Mouse (Mus musculus): ENCODE measurements around the gene Ccar1. TPM values are rescaled to one million over a fixed set of nuclear protein-coding genes. Genes with fewer than 3 reads are reported as not detected.
"Not testable (repeated sequence)": the region's sequence is repeated elsewhere in the genome, so short reads cannot be mapped to it uniquely, and the experiment has no call there.

Gene Ccar1
- polyA plus RNA-seq, 1 experiment from 2014 or later, result 102 TPM

DNA sequence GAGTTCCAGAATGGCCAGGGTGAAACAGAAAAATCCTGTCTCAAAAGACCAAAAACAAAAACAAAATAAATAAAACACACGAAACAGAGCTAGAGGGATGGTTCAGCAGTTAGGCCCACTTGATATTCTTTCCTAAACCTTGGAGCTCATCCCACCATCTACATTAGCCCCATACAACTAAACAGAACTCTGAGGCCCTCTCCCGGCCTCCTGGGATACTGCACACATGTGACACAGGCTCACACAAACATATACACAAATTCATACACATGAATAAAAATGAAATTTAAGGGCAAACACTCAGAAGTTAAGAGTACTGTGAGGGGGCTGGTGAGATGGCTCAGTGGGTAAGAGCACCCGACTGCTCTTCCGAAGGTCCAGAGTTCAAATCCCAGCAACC lies 2.1 kb upstream of the Ccar1 start:
- H3K36me3 ChIP-seq, result peaks cover 10% of the 10 kb centered on the region
- no peaks in the 10 kb centered on the region for H3K9me3 ChIP-seq
- no peak for ATAC-seq (ENCODE audit: insufficient number of reproducible peaks, low FRiP score, low TSS enrichment, low read depth)
- H3K27me3 ChIP-seq, result no peaks in the 10 kb centered on the region
- no peak overlapping the region for H3K9ac ChIP-seq
- no peak overlapping the region for H3K4me2 ChIP-seq
- 95% methylated on average over 4 of the region's 4 CpGs for WGBS
- H3K4me3 ChIP-seq, result no peak overlapping the region
- H3K27ac ChIP-seq, result no peak overlapping the region
- peaks cover 9% of the 10 kb centered on the region; the same call in 1 of the 2 replicates for H3K4me1 ChIP-seq

DNA sequence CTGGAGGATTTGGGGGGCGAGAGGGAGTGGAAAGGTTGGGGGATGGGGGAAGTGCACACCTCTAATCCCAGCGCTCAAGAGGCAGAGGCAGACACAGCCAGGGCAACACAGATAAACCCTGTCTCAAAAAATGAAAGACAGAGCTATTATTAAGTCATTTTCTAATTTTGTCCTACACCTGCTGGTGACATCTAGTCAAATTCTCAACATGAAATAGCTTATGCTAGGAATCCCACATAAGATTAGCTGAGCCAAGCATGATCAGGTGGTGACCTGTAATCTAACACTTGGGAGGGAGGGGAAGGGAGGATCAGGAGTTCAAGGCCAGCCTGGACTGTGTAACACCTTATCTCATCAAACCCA lies 986 bp upstream of the Ccar1 start:
- Histone ChIP-seq H3K4me1 (peaks cover 9% of the 10 kb centered on the region; the same call in 1 of the 2 replicates), H3K36me3 (peaks cover 19% of the 10 kb centered on the region), H3K4me2 (peak overlapping the region; percentile 61), H3K9ac (no peak overlapping the region), H3K9me3 (no peaks in the 10 kb centered on the region), H3K27me3 (no peaks in the 10 kb centered on the region), H3K4me3 (peak overlapping the region; percentile 95), H3K27ac (peak overlapping the region; percentile 94)
- WGBS, result 57% methylated on average over 2 of the region's 2 CpGs
- ATAC-seq (ENCODE audit: insufficient number of reproducible peaks, low FRiP score, low TSS enrichment, low read depth), result no peak

DNA sequence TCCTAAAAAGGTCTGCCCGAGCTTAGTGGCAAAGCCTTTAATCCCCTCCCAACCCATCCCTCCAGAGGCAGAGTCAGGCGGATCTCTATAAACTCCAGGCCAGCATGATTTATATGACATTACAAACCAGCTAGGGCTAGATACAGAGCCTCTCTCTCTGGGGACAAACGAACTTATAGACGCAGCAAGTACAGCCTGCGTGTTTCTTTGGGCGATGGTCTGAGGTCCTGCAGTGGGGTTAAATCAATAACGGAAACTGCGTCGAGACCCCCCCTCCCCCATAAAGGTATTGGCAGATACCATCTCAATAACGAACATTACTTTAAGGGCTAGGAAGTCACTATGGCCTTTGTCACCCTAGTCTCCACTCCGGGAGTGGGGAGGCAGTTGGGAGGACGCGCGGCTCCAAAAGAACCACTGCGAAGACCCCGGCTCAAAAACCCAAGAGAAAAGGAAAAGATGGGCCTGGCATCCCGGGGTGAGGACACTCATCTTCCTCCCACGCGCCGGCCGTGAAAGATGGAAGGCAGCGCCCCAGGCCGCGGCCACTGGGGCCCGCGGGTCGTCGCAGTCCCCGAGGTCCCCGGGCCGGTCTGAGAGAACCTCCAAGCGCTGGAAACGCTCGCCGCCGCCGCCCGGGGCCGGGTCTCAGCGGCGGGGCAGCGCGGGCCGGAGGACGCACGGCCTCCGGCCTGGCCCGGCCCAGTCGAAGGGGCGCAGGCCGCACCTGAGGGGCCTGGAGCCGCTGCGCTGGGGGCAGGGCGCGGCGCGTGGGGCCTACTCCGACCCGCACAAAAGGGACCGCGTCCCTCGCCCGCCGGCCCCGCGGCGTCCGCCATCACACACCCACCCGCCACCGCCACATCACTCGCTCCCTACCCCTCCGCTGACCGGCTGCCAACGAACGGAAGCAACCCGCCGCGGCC lies 572 bp downstream of the Ccar1 start:
- peak overlapping the region; percentile 94 for H3K27ac ChIP-seq
- peak overlapping the region; percentile 95 for H3K4me3 ChIP-seq
- H3K36me3 ChIP-seq, result peaks cover 34% of the 10 kb centered on the region
- under 1% methylated on average over 71 of the region's 78 CpGs for WGBS
- ATAC-seq (ENCODE audit: insufficient number of reproducible peaks, low FRiP score, low TSS enrichment, low read depth), result peak; percentile 76
- H3K4me2 ChIP-seq, result peak overlapping the region; percentile 61
- H3K9me3 ChIP-seq, result no peaks in the 10 kb centered on the region
- H3K9ac ChIP-seq, result peak overlapping the region; percentile 97
- no peaks in the 10 kb centered on the region for H3K27me3 ChIP-seq
- H3K4me1 ChIP-seq, result peaks cover 9% of the 10 kb centered on the region; the same call in 1 of the 2 replicates

DNA sequence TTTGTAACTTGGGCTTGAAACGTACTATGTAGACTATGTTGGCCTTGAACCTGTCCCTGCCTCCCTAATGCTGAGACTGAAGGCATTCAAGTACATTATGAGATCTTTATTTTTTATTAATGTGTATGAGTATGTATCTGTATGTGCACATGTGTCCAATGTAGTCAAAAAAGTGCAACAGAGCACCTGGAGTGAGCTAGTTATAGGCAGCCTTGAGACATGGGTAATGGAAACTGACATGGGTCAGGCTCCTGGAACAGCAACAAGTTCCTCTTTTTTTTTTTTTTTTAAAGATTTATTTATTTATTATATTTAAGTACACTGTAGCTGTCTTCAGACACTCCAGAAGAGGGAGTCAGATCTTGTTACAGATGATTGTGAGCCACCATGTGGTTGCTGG lies 10.3 kb downstream of the Ccar1 start:
- not testable (repeated sequence) for H3K9me3 ChIP-seq; ATAC-seq (ENCODE audit: insufficient number of reproducible peaks, low FRiP score, low TSS enrichment, low read depth); H3K4me1 ChIP-seq; H3K27me3 ChIP-seq; H3K27ac ChIP-seq; H3K4me2 ChIP-seq; H3K4me3 ChIP-seq; H3K9ac ChIP-seq
- H3K36me3 ChIP-seq, result peaks cover 86% of the 10 kb centered on the region
- WGBS, result 94% methylated on average over 1 of the region's 1 CpGs

GRCm38 (mm10) chr10:62750781-62751180 lies 41.3 kb downstream of the Ccar1 start:
- no peaks in the 10 kb centered on the region for H3K4me1 ChIP-seq
- H3K4me2 ChIP-seq, result no peak overlapping the region
- H3K4me3 ChIP-seq, result no peak overlapping the region
- H3K9me3 ChIP-seq, result no peaks in the 10 kb centered on the region
- 87% methylated on average over 6 of the region's 6 CpGs for WGBS
- ATAC-seq (ENCODE audit: insufficient number of reproducible peaks, low FRiP score, low TSS enrichment, low read depth), result no peak
- no peak overlapping the region for H3K9ac ChIP-seq
- H3K27me3 ChIP-seq, result no peaks in the 10 kb centered on the region
- H3K36me3 ChIP-seq, result peaks cover 86% of the 10 kb centered on the region
- no peak overlapping the region for H3K27ac ChIP-seq

DNA sequence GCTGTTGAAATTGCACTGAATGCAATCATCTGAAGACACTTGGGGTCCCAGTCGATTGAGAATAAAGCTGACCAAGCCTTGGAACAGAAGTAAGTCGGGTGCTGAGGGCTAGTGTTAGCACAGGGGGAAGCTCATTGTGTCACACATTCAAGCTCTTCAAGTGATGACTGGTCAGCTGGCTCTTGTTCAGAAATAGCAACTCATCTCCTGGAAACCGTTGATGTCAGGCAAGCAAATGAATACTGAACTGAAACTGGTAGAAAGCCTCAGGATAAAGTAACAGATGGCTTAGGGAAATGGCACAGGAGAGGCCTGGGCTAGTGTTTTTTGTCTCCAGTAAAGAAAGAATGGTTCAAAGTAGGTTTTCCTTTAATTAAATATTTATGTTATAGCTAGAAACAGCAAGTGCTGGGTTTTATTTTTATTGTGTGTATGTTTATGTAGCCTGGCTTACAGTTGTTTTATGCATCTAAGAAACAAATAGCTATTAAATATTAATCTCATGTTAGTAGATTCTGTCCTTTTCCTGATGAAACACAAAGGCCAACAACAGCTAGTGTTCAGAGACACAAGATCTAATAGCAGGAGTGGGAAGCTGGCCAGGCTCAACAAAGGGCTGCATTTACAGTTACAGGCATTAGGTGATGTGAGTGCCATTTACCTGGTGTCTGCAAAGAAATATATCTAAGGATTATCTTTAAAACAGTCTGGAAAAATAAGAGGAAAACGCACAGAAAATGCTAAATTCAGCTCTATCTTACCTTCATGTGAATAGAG lies 51.9 kb downstream of the Ccar1 start:
- H3K36me3 ChIP-seq, result peaks cover 36% of the 10 kb centered on the region
- no peaks in the 10 kb centered on the region for H3K27me3 ChIP-seq
- no peaks in the 10 kb centered on the region for H3K9me3 ChIP-seq
- no peak overlapping the region for H3K4me3 ChIP-seq
- H3K27ac ChIP-seq, result no peak overlapping the region
- no peaks in the 10 kb centered on the region for H3K4me1 ChIP-seq
- no peak overlapping the region for H3K4me2 ChIP-seq
- 80% methylated on average over 4 of the region's 4 CpGs for WGBS
- H3K9ac ChIP-seq, result no peak overlapping the region
- ATAC-seq (ENCODE audit: insufficient number of reproducible peaks, low FRiP score, low TSS enrichment, low read depth), result no peak

GRCm38 (mm10) chr10:62736965-62737688 lies 55.0 kb downstream of the Ccar1 start:
- Histone ChIP-seq H3K4me2 (no peak overlapping the region), H3K4me3 (no peak overlapping the region), H3K36me3 (peaks cover 17% of the 10 kb centered on the region), H3K27me3 (no peaks in the 10 kb centered on the region), H3K4me1 (no peaks in the 10 kb centered on the region), H3K9me3 (no peaks in the 10 kb centered on the region), H3K27ac (no peak overlapping the region), H3K9ac (no peak overlapping the region)
- WGBS, result 49% methylated on average over 4 of the region's 4 CpGs
- ATAC-seq (ENCODE audit: insufficient number of reproducible peaks, low FRiP score, low TSS enrichment, low read depth), result no peak

GRCm38 (mm10) chr10:62730826-62731225 lies 61.3 kb downstream of the Ccar1 start:
- WGBS, result 63% methylated on average over 10 of the region's 10 CpGs
- Histone ChIP-seq H3K9ac (no peak overlapping the region), H3K4me2 (no peak overlapping the region), H3K27me3 (no peaks in the 10 kb centered on the region), H3K36me3 (no peaks in the 10 kb centered on the region), H3K9me3 (no peaks in the 10 kb centered on the region), H3K4me1 (peaks cover 6% of the 10 kb centered on the region), H3K27ac (no peak overlapping the region), H3K4me3 (no peak overlapping the region)
- ATAC-seq (ENCODE audit: insufficient number of reproducible peaks, low FRiP score, low TSS enrichment, low read depth), result no peak

GRCm38 (mm10) chr10:62725771-62726687 lies 66.1 kb downstream of the Ccar1 start, which contains the start of gene Stox1:
Gene Stox1 (minus strand): TSS chr10:62726128.
- peaks cover 8% of the 10 kb centered on the region for H3K4me1 ChIP-seq
- no peak within 1 kb of the TSS for H3K27ac ChIP-seq
- no peaks in the 10 kb centered on the region for H3K36me3 ChIP-seq
- 1% methylated on average over 77 of the region's 85 CpGs for WGBS
- H3K27me3 ChIP-seq, result peaks cover 16% of the 10 kb centered on the region; the same call in 1 of the 2 replicates
- peak within 1 kb of the TSS; percentile 81 for H3K4me3 ChIP-seq
- peak; percentile 71; the same call in 1 of the 2 replicates for ATAC-seq (ENCODE audit: insufficient number of reproducible peaks, low FRiP score, low TSS enrichment, low read depth)
- no peaks in the 10 kb centered on the region for H3K9me3 ChIP-seq
- H3K4me2 ChIP-seq, result peak within 1 kb of the TSS; percentile 95
- peak within 1 kb of the TSS; percentile 60 for H3K9ac ChIP-seq

GRCm38 (mm10) chr10:62724936-62725335 lies 67.2 kb downstream of the Ccar1 start:
- Histone ChIP-seq H3K4me2 (peak overlapping the region; percentile 95; the same call in 1 of the 2 replicates), H3K36me3 (no peaks in the 10 kb centered on the region), H3K27me3 (peaks cover 16% of the 10 kb centered on the region; the same call in 1 of the 2 replicates), H3K4me3 (no peak overlapping the region), H3K27ac (no peak overlapping the region), H3K4me1 (peaks cover 8% of the 10 kb centered on the region), H3K9ac (no peak overlapping the region), H3K9me3 (no peaks in the 10 kb centered on the region)
- 14% methylated on average over 7 of the region's 7 CpGs for WGBS
- no peak for ATAC-seq (ENCODE audit: insufficient number of reproducible peaks, low FRiP score, low TSS enrichment, low read depth)

- H3K27me3 ChIP-seq, result peaks cover 16% of the 10 kb centered on the region; the same call in 1 of the 2 replicates
- no peaks in the 10 kb centered on the region for H3K36me3 ChIP-seq
- H3K9ac ChIP-seq, result no peak overlapping the region
- no peaks in the 10 kb centered on the region for H3K9me3 ChIP-seq
- H3K4me1 ChIP-seq, result peaks cover 8% of the 10 kb centered on the region
- WGBS, result 20% methylated on average over 4 of the region's 4 CpGs
- H3K4me3 ChIP-seq, result no peak overlapping the region
- ATAC-seq (ENCODE audit: insufficient number of reproducible peaks, low FRiP score, low TSS enrichment, low read depth), result no peak
- H3K4me2 ChIP-seq, result no peak overlapping the region
- H3K27ac ChIP-seq, result no peak overlapping the region
Measured at GRCm38 (mm10) chr10:62722701-62723100, 69.4 kb downstream of the Ccar1 start.

All from limb, embryonic 15.5 days (tissue).